Mouse (Mus musculus) kidney, adult 2 months (tissue): Measurements from ENCODE around the gene Doxl2. TPM values are rescaled to one million over a fixed set of nuclear protein-coding genes. Genes with fewer than 3 reads are reported as not detected.
A peak's percentile ranks its signal among the peaks of the same experiment; 100 is the strongest.

Experiments used
- DNase-seq: peaks from one replicate; pipeline ENCODE4 v3.0.0; 2021
- H3K27ac ChIP-seq: fragments of 200-500 bp; 2 replicates; pipeline ENCODE4 v1.5.1; 2012; ENCODE audit warnings: low read depth, low read length, control low read depth, inconsistent platforms; ENCODE audit not compliant: insufficient read depth
- H3K27me3 ChIP-seq: fragments of 200-500 bp; replicated peaks from 2 replicates; pipeline ENCODE4 v1.6.1; 2012; ENCODE audit warnings: mild to moderate bottlenecking, moderate library complexity, low read length, inconsistent platforms; ENCODE audit not compliant: control insufficient read depth, insufficient read depth
- H3K36me3 ChIP-seq: fragments of 200-500 bp; 2 replicates; pipeline ENCODE4 v1.6.1; 2012; ENCODE audit warnings: mild to moderate bottlenecking, moderate library complexity, low read length, inconsistent platforms; ENCODE audit not compliant: control insufficient read depth, insufficient read depth
- H3K4me1 ChIP-seq: fragments of 200-500 bp; 2 replicates; pipeline ENCODE4 v1.6.1; 2011; ENCODE audit warnings: low read length; ENCODE audit not compliant: control insufficient read depth, insufficient read depth
- H3K4me3 ChIP-seq: fragments of 200-500 bp; 2 replicates; pipeline ENCODE4 v1.5.1; 2011; ENCODE audit warnings: mild to moderate bottlenecking, low read depth, low read length, control low read depth; ENCODE audit not compliant: insufficient read depth
- CTCF ChIP-seq: fragments of 200-500 bp; conservative IDR thresholded peaks from 2 replicates; pipeline ENCODE4 v1.5.1; 2011; ENCODE audit warnings: low read depth, mild to moderate bottlenecking, control low read depth, low read length, moderate library complexity, mixed read lengths; ENCODE audit not compliant: insufficient read depth, insufficient read length
- POLR2A ChIP-seq: fragments of 200-500 bp; IDR thresholded peaks from one replicate; pipeline ENCODE4 v1.6.1; 2011; ENCODE audit warnings: low read depth, low read length, control low read depth
- WGBS: fragments of 180-500 bp; shearing (Covaris S2); methylation state at CpG from one replicate; pipeline ENCODE4 v1.1.7; 2018; 5-methylcytosine and 5-hydroxymethylcytosine counted together
- polyA plus RNA-seq: library from polyadenylated mRNA; depleted of rRNA; stranded (reverse); fragments of >200 nt; gene quantifications from 2 replicates; pipeline ENCODE4 v1.2.3, GENCODE M21; 2012; rRNA removed

The Doxl2 gene
- not detected in 2 replicates for polyA plus RNA-seq

DNA sequence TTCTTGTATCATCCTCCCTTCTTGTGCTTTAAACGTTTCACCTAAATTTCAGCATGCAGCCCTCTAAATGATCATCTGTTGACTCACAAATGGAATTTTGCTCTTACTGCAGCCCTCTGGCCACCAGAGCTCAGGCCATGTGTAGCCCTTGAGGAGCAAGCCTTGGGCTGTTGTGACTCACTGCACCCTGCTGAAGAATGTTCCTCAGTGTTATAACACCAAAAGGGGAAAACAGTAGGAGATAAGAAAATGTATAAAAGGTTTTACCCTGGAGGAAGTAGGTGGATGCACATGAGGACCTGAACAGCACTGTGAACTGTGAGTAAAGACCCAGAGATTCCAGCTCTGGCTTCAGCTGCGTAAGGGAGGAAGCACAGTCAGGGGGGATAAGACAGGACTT lies at the start of gene Doxl2:
Gene Doxl2 (plus strand): TSS at position 301 of the 400 bp plus-strand sequence.
- no peaks in the 10 kb centered on the region for H3K27me3 ChIP-seq
- no peak within 1 kb of the TSS for H3K27ac ChIP-seq
- TF ChIP-seq POLR2A = no peak
- TF ChIP-seq CTCF = no peak
- no peaks in the 10 kb centered on the region for H3K4me1 ChIP-seq
- no peak for DNase-seq
- WGBS = 81% methylated on average over 2 of the region's 2 CpGs
- H3K4me3 ChIP-seq = no peak within 1 kb of the TSS
- H3K36me3 ChIP-seq = no peaks in the 10 kb centered on the region

DNA sequence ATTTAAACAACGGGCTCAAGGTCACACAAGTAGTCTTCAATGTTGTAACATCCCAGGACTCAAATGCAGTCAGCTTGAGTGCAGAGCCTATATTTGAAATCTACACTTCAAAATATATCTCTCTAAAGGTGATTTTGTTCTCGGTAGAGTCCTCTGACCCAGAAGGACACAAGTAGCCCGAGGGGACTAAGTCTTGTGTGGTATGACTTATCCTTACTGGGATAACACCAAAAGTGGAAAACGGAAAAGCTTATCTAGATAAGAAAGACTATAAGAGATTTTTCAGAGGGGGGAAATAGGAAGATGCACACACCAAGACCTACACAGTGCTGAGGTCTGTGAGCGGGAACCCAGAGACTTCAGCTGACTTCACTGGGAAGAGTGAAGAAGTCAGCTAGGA lies 45.2 kb upstream of the Doxl2 start, which contains the start of gene 1600015I10Rik:
Gene 1600015I10Rik (plus strand): TSS at position 301 of the 400 bp plus-strand sequence.
- H3K4me1 ChIP-seq = no peaks in the 10 kb centered on the region
- WGBS = 83% methylated on average over 5 of the region's 5 CpGs
- TF ChIP-seq POLR2A (no peak), CTCF (no peak)
- no peak within 1 kb of the TSS for H3K4me3 ChIP-seq
- H3K36me3 ChIP-seq = no peaks in the 10 kb centered on the region
- H3K27ac ChIP-seq = no peak within 1 kb of the TSS
- no peaks in the 10 kb centered on the region for H3K27me3 ChIP-seq
- no peak for DNase-seq

DNA sequence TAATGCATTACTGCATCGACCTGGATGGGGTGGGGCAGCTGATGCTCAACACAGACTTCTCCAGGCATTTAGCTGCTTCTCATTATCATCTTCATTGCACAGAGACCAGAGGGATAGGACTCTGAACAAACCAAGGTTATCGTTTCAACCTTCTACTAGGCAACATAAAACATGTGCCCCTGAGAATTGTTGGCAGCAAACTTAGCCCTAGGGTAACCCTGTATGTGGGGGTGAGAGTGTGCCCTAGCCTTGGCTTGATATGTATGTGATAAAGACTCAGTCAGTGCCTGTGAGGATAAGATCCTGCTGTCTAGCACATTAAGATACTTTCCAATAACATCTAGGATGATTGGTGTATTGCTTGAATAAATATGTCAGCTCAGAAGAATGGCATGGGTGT lies 25.2 kb upstream of the Doxl2 start:
- no peak for DNase-seq
- WGBS = 71% methylated on average over 2 of the region's 2 CpGs

DNA sequence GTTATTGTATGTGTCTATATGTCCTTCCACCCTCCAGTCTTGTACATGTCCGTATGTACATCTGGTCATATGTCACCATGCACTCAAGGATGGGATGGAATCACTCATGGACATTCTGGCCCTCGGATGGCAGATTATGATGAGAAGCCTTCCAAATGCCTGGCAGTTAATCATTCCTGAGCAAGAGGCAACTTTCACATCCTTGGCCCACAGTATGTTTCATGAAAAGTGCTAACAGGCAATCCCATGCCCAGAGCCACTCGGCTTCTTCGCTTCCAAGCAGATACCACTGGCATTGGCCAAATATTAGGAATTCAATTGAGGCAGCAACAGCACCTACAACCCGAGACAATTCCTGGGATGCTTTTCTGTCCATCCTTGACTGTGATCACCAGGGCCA lies 24.1 kb upstream of the Doxl2 start:
- H3K4me1 ChIP-seq = no peaks in the 10 kb centered on the region
- DNase-seq = no peak
- no peaks in the 10 kb centered on the region for H3K36me3 ChIP-seq
- 89% methylated on average over 5 of the region's 5 CpGs for WGBS
- no peaks in the 10 kb centered on the region for H3K27me3 ChIP-seq
- TF ChIP-seq CTCF (no peak), POLR2A (no peak)
- H3K27ac ChIP-seq = no peak overlapping the region
- H3K4me3 ChIP-seq = no peak overlapping the region

More for the DNA sequence above, 25.2 kb upstream of the Doxl2 start:
- TF ChIP-seq CTCF (no peak), POLR2A (no peak)
- no peaks in the 10 kb centered on the region for H3K4me1 ChIP-seq
- H3K4me3 ChIP-seq = no peak overlapping the region
- H3K27ac ChIP-seq = no peak overlapping the region
- no peaks in the 10 kb centered on the region for H3K36me3 ChIP-seq
- H3K27me3 ChIP-seq = no peaks in the 10 kb centered on the region

DNA sequence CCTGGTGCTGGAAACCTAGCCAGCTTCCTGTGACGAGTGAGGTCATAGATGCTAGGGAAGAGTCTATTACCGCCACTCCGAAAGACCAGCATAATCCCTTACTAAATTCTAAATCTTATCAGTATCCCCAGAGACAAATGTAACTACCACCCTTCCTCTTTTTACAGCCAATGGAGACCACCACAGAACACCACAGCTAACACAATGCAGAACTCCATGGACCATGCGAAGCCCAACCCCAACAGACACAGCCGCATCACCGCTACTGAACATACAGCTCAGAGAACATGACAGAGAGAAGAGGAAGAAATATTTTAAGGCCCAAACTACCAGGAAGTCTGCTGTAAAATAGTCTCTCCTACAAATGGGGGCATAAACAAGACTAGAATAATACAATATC lies 23.1 kb upstream of the Doxl2 start:
- DNase-seq = no peak
- Histone ChIP-seq H3K27me3 (no peaks in the 10 kb centered on the region), H3K27ac (no peak overlapping the region), H3K4me1 (no peaks in the 10 kb centered on the region), H3K36me3 (no peaks in the 10 kb centered on the region), H3K4me3 (no peak overlapping the region)
- 90% methylated on average over 6 of the region's 6 CpGs for WGBS
- TF ChIP-seq CTCF = no peak

DNA sequence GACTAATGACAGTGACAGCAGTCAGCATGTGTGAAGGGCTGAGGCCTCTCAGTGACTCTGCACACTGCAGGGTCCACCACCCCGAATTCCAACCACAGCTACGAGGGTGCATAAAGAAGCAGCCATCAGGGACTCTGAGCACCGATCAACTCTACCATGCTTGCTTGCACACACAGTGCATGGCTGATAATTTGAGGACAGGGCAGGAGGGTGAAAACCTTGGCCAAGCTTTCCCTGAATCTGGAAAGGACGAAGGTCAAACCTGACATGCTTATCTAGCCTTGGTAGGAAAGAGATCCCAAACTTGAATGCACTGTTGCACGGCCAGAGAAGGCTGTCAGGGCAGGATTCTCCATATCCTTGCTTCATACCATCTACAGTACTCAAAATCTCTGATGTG lies 21.5 kb upstream of the Doxl2 start:
- TF ChIP-seq CTCF = no peak
- TF ChIP-seq POLR2A = no peak
- H3K36me3 ChIP-seq = no peaks in the 10 kb centered on the region
- no peaks in the 10 kb centered on the region for H3K4me1 ChIP-seq
- WGBS = 67% methylated on average over 5 of the region's 5 CpGs
- no peaks in the 10 kb centered on the region for H3K27me3 ChIP-seq
- no peak overlapping the region for H3K27ac ChIP-seq
- DNase-seq = peak; percentile 21
- H3K4me3 ChIP-seq = no peak overlapping the region

DNA sequence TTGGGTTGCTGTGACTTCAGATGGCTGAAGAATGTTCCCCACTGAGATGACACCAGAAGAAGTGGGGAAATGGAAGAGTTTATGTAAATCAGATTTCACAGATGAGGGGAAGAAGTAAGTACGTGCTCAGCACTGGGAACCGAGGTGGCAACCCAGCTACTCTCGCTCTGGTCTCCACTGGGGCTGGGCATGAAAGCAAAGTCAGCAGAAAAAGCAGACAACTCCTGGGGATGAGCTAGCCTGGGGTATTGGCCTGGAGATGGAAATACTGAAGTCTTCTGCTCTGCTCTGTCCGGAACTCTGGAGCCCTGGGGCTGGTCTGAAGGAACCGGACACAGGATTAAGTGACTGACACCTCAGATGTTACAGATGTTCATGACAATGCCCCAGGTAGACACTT lies 20.6 kb upstream of the Doxl2 start:
- H3K27me3 ChIP-seq = no peaks in the 10 kb centered on the region
- no peak for TF ChIP-seq POLR2A
- no peak for TF ChIP-seq CTCF
- WGBS = 93% methylated on average over 5 of the region's 5 CpGs
- H3K4me1 ChIP-seq = no peaks in the 10 kb centered on the region
- H3K36me3 ChIP-seq = no peaks in the 10 kb centered on the region
- no peak for DNase-seq
- H3K4me3 ChIP-seq = no peak overlapping the region
- no peak overlapping the region for H3K27ac ChIP-seq

DNA sequence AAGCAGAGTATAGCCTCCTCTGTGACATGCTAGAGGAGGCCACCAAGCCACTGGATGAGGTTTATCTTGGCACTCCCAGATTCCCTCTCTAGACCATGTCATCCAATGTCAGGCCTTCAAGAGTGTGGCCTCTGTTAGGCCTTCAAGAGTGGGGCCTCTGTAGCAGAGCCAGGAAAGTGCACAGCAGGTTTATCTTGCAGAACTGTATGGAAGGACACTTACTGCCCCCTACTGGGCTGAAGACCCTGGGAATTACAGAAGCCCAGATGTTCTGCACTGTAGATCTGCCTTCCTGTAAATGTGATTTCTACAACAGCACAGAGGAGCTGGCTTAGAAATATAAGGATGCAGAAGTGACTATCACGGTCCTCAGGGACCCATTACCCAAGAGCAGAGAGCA lies 19.8 kb upstream of the Doxl2 start:
- Histone ChIP-seq H3K27me3 (no peaks in the 10 kb centered on the region), H3K4me1 (no peaks in the 10 kb centered on the region), H3K27ac (no peak overlapping the region), H3K36me3 (no peaks in the 10 kb centered on the region), H3K4me3 (no peak overlapping the region)
- peak; percentile 87 for DNase-seq
- TF ChIP-seq POLR2A = no peak
- TF ChIP-seq CTCF = peak; percentile 73
- WGBS = 44% methylated on average over 1 of the region's 1 CpGs
